Mouse (Mus musculus) midbrain, embryonic 13.5 days (tissue): Measurements from ENCODE around the gene Ndufb10. TPM values are rescaled to one million over a fixed set of nuclear protein-coding genes. Genes with fewer than 3 reads are reported as not detected.
"Not testable (repeated sequence)": the region's sequence is repeated elsewhere in the genome, so short reads cannot be mapped to it uniquely, and the experiment has no call there.

Experiments used
- ATAC-seq: fragments of 200-750 bp; cut with Nextera tagmentation; 2 replicates; pipeline ENCODE4 v1.8.0; 2017; ENCODE audit warnings: mild to moderate bottlenecking, moderate TSS enrichment, moderate library complexity
- H3K27ac ChIP-seq: fragments of 300-500 bp; sonication (generic); 2 replicates; pipeline ENCODE4 v1.5.1; 2015; ENCODE audit warnings: inconsistent platforms, mild to moderate bottlenecking, moderate library complexity
- H3K27me3 ChIP-seq: fragments of 300-500 bp; sonication (generic); 2 replicates; pipeline ENCODE4 v1.6.1; 2015; ENCODE audit warnings: mild to moderate bottlenecking, inconsistent platforms
- H3K36me3 ChIP-seq: fragments of 300-500 bp; sonication (generic); 2 replicates; pipeline ENCODE4 v1.6.1; 2015; ENCODE audit warnings: mild to moderate bottlenecking, inconsistent platforms
- H3K4me1 ChIP-seq: fragments of 300-500 bp; sonication (generic); replicated peaks from 2 replicates; pipeline ENCODE4 v1.6.1; 2015; ENCODE audit warnings: inconsistent platforms
- H3K4me2 ChIP-seq: fragments of 300-500 bp; sonication (generic); replicated peaks from 2 replicates; pipeline ENCODE4 v1.6.1; 2015; ENCODE audit warnings: moderate library complexity, mild to moderate bottlenecking, inconsistent platforms
- H3K4me3 ChIP-seq: fragments of 300-500 bp; sonication (generic); replicated peaks from 2 replicates; pipeline ENCODE4 v1.5.1; 2015; ENCODE audit warnings: mild to moderate bottlenecking, inconsistent platforms
- H3K9ac ChIP-seq: fragments of 300-500 bp; sonication (generic); replicated peaks from 2 replicates; pipeline ENCODE4 v1.6.1; 2015; ENCODE audit warnings: mild to moderate bottlenecking, inconsistent platforms
- H3K9me3 ChIP-seq: fragments of 300-500 bp; sonication (generic); 2 replicates; pipeline ENCODE4 v1.6.1; 2016; ENCODE audit warnings: mild to moderate bottlenecking, inconsistent platforms
- WGBS: fragments of 180-500 bp; shearing (Covaris S2); methylation state at CpG from one replicate; pipeline ENCODE4 v1.1.7; 2015; 5-methylcytosine and 5-hydroxymethylcytosine counted together
- polyA plus RNA-seq: library from polyadenylated mRNA; unstranded; fragments of >200 nt; fragmentation: Nextera tagmentation; extraction: Ambion mirVana; gene quantifications from 2 replicates; pipeline ENCODE4 v1.2.1, GENCODE M21; 2015

The Ndufb10 gene
- polyA plus RNA-seq, 1 experiment from 2014 or later = 260 TPM

DNA sequence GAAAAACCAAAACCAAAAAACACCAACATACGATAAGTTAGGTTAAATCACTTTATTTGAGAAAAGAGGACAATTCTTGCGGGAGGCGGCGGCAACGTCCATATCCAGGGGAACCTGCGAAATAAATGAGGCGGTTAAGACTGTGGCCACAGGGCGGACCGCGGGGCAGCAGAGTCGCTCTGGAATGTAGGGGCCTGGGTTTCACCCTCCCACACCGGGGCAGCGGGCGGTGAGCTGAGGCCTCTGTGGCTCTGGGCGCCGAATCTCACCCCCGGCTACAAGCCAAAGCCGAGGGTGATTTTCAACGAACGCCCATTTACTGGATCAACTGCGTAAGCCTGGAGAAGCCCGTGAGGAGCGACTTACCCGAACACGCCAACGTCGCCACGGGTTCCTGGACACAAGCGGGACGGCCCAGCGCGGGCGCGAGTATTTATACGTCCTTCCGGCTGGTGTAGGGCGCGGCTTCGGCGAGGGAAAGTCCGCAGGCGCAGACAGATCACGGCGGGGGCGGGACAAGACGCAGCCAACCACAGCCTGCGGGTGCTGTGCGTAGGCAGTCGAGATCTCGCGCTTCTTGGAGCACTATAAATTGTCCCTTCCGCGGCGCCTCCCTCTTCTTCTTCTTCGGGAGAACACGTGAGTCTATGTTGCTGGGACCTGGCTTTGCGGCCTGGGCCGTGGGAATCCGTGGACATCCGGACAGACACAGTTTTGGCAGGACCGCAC, 4.6 kb downstream of the Ndufb10 start:
- Histone ChIP-seq H3K4me3 (peak overlapping the region; percentile 88), H3K27me3 (no peaks in the 10 kb centered on the region), H3K4me1 (peaks cover 41% of the 10 kb centered on the region), H3K9me3 (no peaks in the 10 kb centered on the region), H3K36me3 (peaks cover 37% of the 10 kb centered on the region), H3K4me2 (peak overlapping the region; percentile 82), H3K27ac (peak overlapping the region; percentile 87), H3K9ac (peak overlapping the region; percentile 92)
- under 1% methylated on average over 61 of the region's 61 CpGs for WGBS
- ATAC-seq = peak; percentile 98

DNA sequence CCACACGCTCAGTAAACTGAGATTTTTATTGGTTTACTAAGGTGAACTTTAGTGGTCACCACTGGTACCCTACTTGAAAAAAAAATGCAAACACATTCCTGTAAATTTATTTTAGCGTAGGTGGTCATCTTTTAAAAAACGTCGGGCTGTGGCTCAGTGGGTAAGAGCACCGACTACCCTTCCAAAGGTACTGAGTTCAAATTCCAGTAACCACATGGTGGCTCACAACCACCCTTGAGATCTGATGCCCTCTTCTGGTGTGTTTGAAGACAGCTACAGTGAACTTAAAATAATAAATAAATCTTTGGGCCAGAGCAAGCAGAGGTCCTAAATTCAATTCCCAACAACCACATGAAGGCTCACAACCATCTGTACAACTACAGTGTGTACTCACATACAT, 5.3 kb downstream of the Ndufb10 start:
- not testable (repeated sequence) for H3K9me3 ChIP-seq, ATAC-seq, H3K27ac ChIP-seq, H3K27me3 ChIP-seq
- H3K36me3 ChIP-seq = peaks cover 37% of the 10 kb centered on the region
- peak overlapping the region; percentile 92 for H3K9ac ChIP-seq
- H3K4me2 ChIP-seq = peak overlapping the region; percentile 82
- H3K4me3 ChIP-seq = peak overlapping the region; percentile 88
- WGBS = 67% methylated on average over 5 of the region's 5 CpGs
- H3K4me1 ChIP-seq = peaks cover 41% of the 10 kb centered on the region

DNA sequence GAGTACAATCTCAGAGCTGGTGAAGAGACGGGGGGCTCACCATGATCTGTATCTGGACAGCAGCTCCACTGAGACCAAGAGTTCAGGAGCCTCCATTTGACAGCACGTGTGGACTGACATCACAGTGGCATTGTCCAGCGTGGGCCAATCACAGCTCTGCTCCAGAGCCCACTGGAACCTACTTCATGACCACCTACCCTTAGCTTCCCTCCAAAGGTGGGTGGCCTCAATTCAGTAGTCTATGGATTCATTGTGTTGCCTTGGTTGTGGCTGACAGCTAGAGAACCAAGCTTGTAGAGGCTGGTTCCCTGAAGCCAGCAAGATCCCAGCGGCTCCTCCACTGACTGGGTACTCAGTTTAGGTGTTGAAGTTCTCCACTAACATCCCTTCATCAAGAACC, 6.3 kb downstream of the Ndufb10 start, which contains the start of the genes Rnf151 and Rps2:
Rnf151 (minus strand) TSS at position 121 of the 400 bp plus-strand sequence.
Rps2 (plus strand) TSS at position 174 of the 400 bp plus-strand sequence.
- WGBS = 88% methylated on average over 4 of the region's 4 CpGs
- H3K4me1 ChIP-seq = peaks cover 31% of the 10 kb centered on the region
- H3K4me3 ChIP-seq = peak within 1 kb of the TSS; percentile 88
- no peak within 1 kb of the TSS for H3K27ac ChIP-seq
- H3K9ac ChIP-seq = peak within 1 kb of the TSS; percentile 92; the same call in 1 of the 2 replicates
- no peaks in the 10 kb centered on the region for H3K9me3 ChIP-seq
- H3K36me3 ChIP-seq = peaks cover 37% of the 10 kb centered on the region
- no peaks in the 10 kb centered on the region for H3K27me3 ChIP-seq
- no peak for ATAC-seq
- H3K4me2 ChIP-seq = peak within 1 kb of the TSS; percentile 82

DNA sequence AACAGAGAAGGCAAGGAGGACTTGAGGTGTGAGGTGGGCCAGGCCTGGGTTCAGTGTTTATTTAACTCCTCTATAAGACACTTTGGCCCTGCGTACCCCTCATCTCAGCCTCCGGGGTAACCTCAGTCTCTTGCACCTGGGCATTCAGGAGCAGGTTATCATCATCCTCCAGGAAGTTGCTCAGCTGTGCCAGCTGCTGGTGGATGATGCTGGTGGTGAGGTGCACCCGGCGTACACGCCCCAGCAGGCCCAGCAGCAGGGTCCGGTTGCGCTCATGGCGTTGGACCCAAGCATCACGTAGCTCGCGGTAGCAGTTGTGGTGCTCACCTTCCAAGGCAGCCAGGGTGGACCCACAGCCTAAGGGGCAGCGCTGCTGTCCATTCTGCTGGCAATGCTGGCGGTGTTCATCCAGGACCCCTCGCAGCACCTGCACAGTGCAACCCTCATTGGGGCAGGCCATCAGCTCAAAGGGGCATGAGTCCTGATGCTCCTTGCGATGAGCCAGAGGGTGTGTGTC, 8.1 kb downstream of the Ndufb10 start:
- Histone ChIP-seq H3K27me3 (no peaks in the 10 kb centered on the region), H3K4me1 (peaks cover 14% of the 10 kb centered on the region), H3K9ac (no peak overlapping the region; the same call in 1 of the 2 replicates), H3K27ac (no peak overlapping the region), H3K4me2 (no peak overlapping the region), H3K36me3 (peaks cover 22% of the 10 kb centered on the region), H3K4me3 (no peak overlapping the region), H3K9me3 (no peaks in the 10 kb centered on the region)
- 93% methylated on average over 15 of the region's 15 CpGs for WGBS
- ATAC-seq = no peak

DNA sequence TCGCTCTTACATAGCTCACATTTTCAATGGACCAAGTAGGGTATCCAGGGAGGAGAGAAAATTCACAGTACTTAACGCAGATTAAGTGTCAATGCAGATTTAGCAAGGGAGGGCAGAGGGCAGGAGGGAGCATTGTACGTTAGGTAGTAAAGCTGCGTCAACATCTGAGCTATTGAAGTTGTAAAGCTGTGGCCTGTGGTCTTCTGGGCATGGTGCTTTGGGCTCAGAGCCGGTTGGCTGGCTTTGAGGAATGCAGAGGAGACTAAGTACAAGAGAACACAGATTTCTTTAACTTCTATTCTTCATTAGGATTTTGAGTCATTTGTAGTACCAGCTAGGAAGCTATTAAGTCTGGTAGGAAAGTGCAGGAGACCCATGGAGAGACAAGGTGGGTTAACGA, 8.7 kb downstream of the Ndufb10 start:
- Histone ChIP-seq H3K9me3 (no peaks in the 10 kb centered on the region), H3K9ac (no peak overlapping the region), H3K4me3 (no peak overlapping the region), H3K27me3 (no peaks in the 10 kb centered on the region), H3K4me2 (no peak overlapping the region), H3K4me1 (peaks cover 9% of the 10 kb centered on the region), H3K36me3 (peaks cover 21% of the 10 kb centered on the region), H3K27ac (no peak overlapping the region)
- WGBS = 19% methylated on average over 6 of the region's 6 CpGs
- no peak for ATAC-seq

DNA sequence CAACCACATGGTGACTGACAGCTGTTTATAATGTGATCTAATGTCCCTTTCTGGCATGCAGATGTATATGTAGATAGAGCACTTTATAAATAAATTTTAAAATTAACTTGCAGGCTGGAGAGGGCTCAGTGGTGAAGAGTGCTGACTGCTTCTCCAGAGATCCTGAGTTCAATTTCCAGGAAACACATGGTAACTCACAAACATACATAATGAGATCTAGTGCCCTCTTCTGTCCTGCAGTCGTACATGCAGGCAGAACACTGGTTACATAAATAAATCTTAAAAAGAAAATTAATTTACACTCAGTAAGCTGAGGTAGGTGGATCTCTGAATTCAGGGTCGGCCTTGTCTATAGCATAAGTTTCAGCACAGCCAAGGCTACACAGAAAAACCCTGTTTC, 15.6 kb downstream of the Ndufb10 start:
- no peak overlapping the region for H3K4me3 ChIP-seq
- no peak overlapping the region for H3K9ac ChIP-seq
- no peaks in the 10 kb centered on the region for H3K27me3 ChIP-seq
- H3K4me1 ChIP-seq = peaks cover 19% of the 10 kb centered on the region
- 36% methylated on average over 2 of the region's 2 CpGs for WGBS
- no peak overlapping the region for H3K27ac ChIP-seq
- H3K9me3 ChIP-seq = no peaks in the 10 kb centered on the region
- peak overlapping the region; percentile 89; the same call in 1 of the 2 replicates for H3K4me2 ChIP-seq
- ATAC-seq = no peak
- H3K36me3 ChIP-seq = peaks cover 20% of the 10 kb centered on the region

DNA sequence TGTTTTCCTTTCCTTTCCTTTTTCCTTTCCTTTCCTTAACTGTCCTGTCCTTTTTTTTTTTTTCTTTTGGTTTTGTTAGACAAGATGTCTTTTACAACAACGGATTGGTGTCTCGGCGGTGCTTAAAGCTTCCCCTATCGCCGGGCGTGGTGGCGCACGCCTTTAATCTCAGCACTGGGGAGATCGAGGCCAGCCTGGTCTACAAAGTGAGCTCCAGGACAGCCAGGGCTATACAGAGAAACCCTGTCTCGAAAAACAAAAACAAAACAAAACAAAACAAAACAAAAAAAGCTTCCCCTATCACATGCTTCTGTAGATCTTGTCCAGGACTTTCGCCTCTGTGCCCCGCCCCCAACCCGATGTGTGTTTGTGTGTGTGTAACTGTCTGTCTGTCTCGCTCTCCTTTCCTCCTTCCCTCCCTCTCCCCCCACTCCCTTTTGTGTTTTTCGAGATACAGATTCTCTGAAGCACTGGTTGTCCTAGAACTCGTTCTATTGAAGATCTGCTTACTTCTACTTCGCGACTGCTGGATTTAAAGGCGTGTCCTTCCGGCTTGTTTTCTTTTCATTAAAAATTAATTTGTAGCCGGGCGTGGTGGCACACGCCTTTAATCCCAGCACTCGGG, 16.4 kb downstream of the Ndufb10 start:
- H3K36me3 ChIP-seq = peaks cover 24% of the 10 kb centered on the region

DNA sequence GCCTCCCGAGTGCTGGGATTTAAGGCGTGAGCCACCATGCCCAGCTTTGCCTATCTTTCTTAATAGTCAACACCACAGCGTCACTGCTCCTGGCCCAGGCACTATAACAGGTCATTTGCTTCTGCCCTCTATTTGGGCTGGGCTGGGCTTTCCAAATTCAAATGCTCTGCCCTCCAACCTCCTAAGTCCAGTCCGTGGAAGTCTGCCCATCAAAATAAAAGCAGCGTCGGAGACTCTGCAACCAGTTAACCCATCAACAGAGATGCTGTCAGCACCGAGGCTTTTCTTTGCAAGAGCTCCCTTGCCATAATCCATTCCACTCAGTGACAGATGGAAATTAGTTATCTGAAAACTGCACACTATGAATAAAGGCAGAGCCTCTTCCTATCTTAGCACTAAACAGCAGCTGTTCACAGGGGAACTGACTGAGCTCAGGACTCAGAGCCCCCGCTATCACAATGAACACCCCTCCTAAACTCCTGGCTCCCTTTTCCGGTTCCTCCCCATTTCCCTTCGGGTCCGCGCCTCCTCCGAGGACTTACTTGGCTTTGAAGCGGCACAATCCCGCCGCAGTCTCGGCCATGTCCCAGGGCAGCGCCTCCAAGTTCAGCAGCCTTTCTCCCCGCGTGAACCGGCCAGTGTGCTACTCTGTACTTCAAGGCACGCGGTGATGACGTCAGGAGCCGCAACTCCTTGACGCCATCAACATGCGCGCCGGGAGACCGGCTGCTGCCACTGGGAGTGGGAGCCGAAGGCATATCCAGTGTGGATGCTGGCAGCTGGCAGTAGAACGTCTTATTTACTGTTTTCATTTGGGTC, 17.1 kb downstream of the Ndufb10 start, which contains the start of gene Tbl3:
Tbl3 (minus strand) TSS at position 679 of the 819 bp plus-strand sequence.
- peak within 1 kb of the TSS; percentile 71 for H3K9ac ChIP-seq
- peak within 1 kb of the TSS; percentile 70 for H3K27ac ChIP-seq
- peaks cover 19% of the 10 kb centered on the region for H3K4me1 ChIP-seq
- ATAC-seq = peak; percentile 92
- H3K4me3 ChIP-seq = peak within 1 kb of the TSS; percentile 64
- peaks cover 32% of the 10 kb centered on the region for H3K36me3 ChIP-seq
- no peaks in the 10 kb centered on the region for H3K9me3 ChIP-seq
- 4% methylated on average over 32 of the region's 32 CpGs for WGBS
- peak within 1 kb of the TSS; percentile 89 for H3K4me2 ChIP-seq
- H3K27me3 ChIP-seq = no peaks in the 10 kb centered on the region

More for the DNA sequence above, 16.4 kb downstream of the Ndufb10 start:
- peak overlapping the region; percentile 71 for H3K9ac ChIP-seq
- H3K27ac ChIP-seq = peak overlapping the region; percentile 70
- H3K9me3 ChIP-seq = no peaks in the 10 kb centered on the region
- peak overlapping the region; percentile 64 for H3K4me3 ChIP-seq
- H3K4me2 ChIP-seq = peak overlapping the region; percentile 89
- H3K27me3 ChIP-seq = no peaks in the 10 kb centered on the region
- ATAC-seq = peak; percentile 72
- H3K4me1 ChIP-seq = peaks cover 19% of the 10 kb centered on the region
- WGBS = 6% methylated on average over 24 of the region's 24 CpGs

DNA sequence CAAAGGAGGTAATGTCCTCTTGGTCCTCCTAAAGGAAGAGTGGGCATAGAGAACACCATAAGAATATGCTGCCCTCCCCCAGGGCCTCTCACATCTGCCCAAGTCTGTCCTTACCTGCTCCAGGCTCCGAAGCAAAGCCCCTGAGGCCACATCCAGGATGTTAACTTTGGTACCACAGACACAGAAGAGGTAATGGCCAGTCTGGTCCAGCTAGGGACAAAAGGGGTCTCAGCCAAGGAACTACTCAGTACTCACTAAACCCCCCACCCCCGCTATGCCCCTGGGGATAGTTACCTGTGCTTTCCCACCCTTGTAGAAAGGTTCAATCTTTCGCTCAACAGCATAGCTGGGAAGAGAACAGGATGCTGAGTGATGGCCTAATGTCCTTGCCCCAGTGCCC, 18.5 kb downstream of the Ndufb10 start:
- H3K4me1 ChIP-seq = peaks cover 19% of the 10 kb centered on the region
- no peaks in the 10 kb centered on the region for H3K27me3 ChIP-seq
- WGBS = 89% methylated on average over 3 of the region's 3 CpGs
- no peak overlapping the region for H3K9ac ChIP-seq
- H3K9me3 ChIP-seq = no peaks in the 10 kb centered on the region
- ATAC-seq = no peak
- H3K27ac ChIP-seq = no peak overlapping the region
- H3K36me3 ChIP-seq = peaks cover 45% of the 10 kb centered on the region
- no peak overlapping the region for H3K4me2 ChIP-seq
- H3K4me3 ChIP-seq = no peak overlapping the region

DNA sequence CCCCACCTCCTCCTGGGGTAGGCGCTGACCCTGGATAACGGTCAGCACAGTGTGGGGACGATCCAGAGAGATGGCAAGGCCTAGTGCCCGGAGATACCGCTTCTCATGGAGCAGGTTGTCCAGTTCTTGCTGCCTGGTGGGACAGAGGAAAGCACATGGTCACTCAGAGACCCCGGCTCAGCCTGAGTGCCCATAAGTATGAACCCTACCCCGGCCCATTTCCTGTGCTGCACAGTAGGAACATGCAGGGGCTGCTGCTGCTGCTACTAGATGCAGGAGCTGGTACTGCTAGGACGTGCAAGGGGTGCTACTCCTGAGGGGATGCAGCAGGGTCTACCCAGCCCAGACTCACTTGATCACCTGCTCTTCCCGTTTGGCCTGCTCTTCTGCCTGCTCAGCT, 23.0 kb downstream of the Ndufb10 start:
- H3K4me1 ChIP-seq = peaks cover 15% of the 10 kb centered on the region
- no peak overlapping the region for H3K4me2 ChIP-seq
- ATAC-seq = no peak
- H3K27ac ChIP-seq = no peak overlapping the region
- H3K36me3 ChIP-seq = peaks cover 61% of the 10 kb centered on the region
- H3K4me3 ChIP-seq = no peak overlapping the region
- no peaks in the 10 kb centered on the region; the same call in 1 of the 2 replicates for H3K27me3 ChIP-seq
- H3K9me3 ChIP-seq = no peaks in the 10 kb centered on the region
- H3K9ac ChIP-seq = no peak overlapping the region
- 92% methylated on average over 9 of the region's 9 CpGs for WGBS

DNA sequence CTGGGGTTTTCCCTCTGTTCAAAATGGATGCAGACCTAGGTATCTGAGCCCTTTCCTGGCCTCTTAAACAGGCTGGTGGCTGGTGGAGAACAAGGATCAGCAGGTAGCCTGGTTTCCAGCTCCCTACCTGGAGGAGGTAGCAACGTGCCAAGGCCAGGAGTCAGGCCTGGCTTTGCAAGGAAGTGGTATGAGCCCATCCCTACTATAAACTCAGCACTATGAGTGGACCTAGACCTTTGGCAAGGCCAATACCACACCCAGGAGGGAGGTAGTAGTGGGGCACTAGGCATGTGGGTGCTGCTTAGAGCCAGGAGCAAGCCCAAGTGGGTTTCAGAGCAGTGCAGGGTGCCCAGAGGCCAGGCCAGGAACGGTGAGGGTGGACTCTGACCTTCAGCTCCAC, 24.8 kb downstream of the Ndufb10 start:
- no peak for ATAC-seq
- Histone ChIP-seq H3K4me3 (no peak overlapping the region), H3K9ac (no peak overlapping the region), H3K4me1 (peaks cover 20% of the 10 kb centered on the region), H3K36me3 (peaks cover 49% of the 10 kb centered on the region), H3K27me3 (no peaks in the 10 kb centered on the region; the same call in 1 of the 2 replicates), H3K27ac (no peak overlapping the region), H3K4me2 (no peak overlapping the region), H3K9me3 (no peaks in the 10 kb centered on the region)
- 85% methylated on average over 2 of the region's 2 CpGs for WGBS
